Mouse (Mus musculus): ENCODE data around the gene Gtsf1l.

DNA sequence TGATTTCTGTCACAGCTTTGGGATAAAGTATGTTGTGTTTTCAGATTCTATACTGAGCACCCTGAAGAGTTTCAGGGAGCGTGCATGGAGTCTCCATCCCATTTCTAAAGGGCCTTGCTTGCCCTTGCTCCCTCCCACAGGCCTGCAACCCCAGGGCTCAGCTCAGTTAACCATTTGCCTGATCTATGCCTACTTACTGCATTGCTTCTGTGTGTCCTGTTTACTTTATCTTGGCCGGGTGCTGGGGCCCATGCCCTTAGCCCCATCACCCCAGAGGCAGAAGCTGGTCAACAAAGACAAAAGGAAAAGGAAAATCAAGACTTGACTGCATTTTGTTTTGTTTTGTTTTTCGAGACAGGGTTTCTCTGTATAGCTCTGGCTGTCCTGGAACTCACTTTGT is 16.1 kb downstream of the Gtsf1l start:
- no peak for TF ChIP-seq CTCF (IDR thresholded peaks at IDR 0.05; ENCODE audit: low read depth)
- TF ChIP-seq EP300 (optimal IDR thresholded peaks at IDR 0.05), result no peak
